Mouse (Mus musculus) forebrain, embryonic 16.5 days (tissue): Measurements from ENCODE around the gene Gad1. TPM values are rescaled to one million over a fixed set of nuclear protein-coding genes. Genes with fewer than 3 reads are reported as not detected.

ENCODE experiments used
- ATAC-seq: fragments of 200-750 bp; cut with Nextera tagmentation; 2 replicates; pipeline ENCODE4 v1.8.0; 2017; ENCODE audit warnings: mild to moderate bottlenecking, moderate library complexity
- H3K27ac ChIP-seq: fragments of 300-500 bp; sonication (generic); 2 replicates; pipeline ENCODE4 v1.5.1; 2014; ENCODE audit warnings: low read length, control low read depth
- H3K27me3 ChIP-seq: fragments of 300-500 bp; sonication (generic); replicated peaks from 2 replicates; pipeline ENCODE4 v1.6.1; 2014; ENCODE audit warnings: low read length; ENCODE audit not compliant: control insufficient read depth, insufficient read depth
- H3K36me3 ChIP-seq: fragments of 300-500 bp; sonication (generic); 2 replicates; pipeline ENCODE4 v1.6.1; 2014; ENCODE audit not compliant: control insufficient read depth, insufficient read depth
- H3K4me1 ChIP-seq: fragments of 300-500 bp; sonication (generic); replicated peaks from 2 replicates; pipeline ENCODE4 v1.6.1; 2014; ENCODE audit warnings: low read length; ENCODE audit not compliant: control insufficient read depth, insufficient read depth
- H3K4me2 ChIP-seq: fragments of 300-500 bp; sonication (generic); 2 replicates; pipeline ENCODE4 v1.6.1; 2014; ENCODE audit warnings: mild to moderate bottlenecking, low read length, control low read depth
- H3K4me3 ChIP-seq: fragments of 300-500 bp; sonication (generic); replicated peaks from 2 replicates; pipeline ENCODE4 v1.5.1; 2014; ENCODE audit warnings: mild to moderate bottlenecking, low read length, control low read depth
- H3K9ac ChIP-seq: fragments of 300-500 bp; sonication (generic); replicated peaks from 2 replicates; pipeline ENCODE4 v1.6.1; 2014; ENCODE audit warnings: low read depth, low read length, control low read depth
- H3K9me3 ChIP-seq: fragments of 300-500 bp; sonication (generic); 2 replicates; pipeline ENCODE4 v1.6.1; 2016; ENCODE audit warnings: low read length; ENCODE audit not compliant: control insufficient read depth
- WGBS: fragments of 180-500 bp; shearing (Covaris S2); extraction: QIAGEN DNeasy Blood & Tissue Kit; methylation state at CpG from one replicate; pipeline ENCODE4 v1.1.7; 2014; 5-methylcytosine and 5-hydroxymethylcytosine counted together
- polyA plus RNA-seq: library from polyadenylated mRNA; unstranded; fragments of >200 nt; fragmentation: Nextera tagmentation; extraction: Ambion mirVana; gene quantifications from 2 replicates; pipeline ENCODE4 v1.2.1, GENCODE M21; 2015

Gad1 gene
- polyA plus RNA-seq, 1 experiment from 2014 or later, result 96.0 TPM

DNA sequence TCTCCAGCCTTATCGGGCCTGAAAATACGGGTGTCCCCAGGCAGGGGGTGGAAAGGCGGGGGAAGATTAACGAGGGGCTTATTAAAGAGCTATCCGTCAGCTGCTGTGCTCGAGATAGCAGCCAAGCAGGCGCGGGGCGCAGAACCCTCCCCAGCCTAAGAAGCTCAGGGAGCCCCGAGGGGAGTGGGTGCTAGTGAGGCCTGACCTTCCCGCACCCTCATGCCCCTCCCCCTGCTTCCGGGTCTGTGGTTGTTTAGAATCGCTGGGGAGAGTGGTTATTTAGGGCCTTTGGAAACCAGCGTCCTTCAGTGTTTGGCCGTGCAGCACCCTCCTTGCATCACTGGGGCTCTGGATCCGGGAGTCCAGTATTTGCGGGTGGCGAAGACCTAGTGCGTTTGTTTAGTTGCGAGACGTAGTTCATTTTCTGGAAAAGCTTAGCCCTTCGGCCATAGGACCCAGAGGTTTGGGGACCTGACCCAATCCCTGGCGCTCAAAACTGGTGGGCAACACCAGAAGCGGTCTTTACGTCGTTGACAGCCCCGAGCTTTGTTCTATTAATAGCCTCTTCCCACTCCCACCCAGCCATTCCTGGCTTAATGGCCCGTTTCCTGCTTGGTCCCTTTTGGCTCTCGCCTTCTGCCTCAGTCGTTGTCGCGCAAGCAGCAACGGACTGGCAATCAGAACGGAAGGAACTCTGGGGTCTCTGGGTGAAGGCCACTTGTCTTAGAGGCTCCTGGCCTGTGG is 15.5 kb downstream of the Gad1 start:
- no peaks in the 10 kb centered on the region for H3K9me3 ChIP-seq
- WGBS, result under 1% methylated on average over 34 of the region's 34 CpGs
- peak overlapping the region; percentile 56 for H3K9ac ChIP-seq
- H3K36me3 ChIP-seq, result no peaks in the 10 kb centered on the region
- H3K27me3 ChIP-seq, result peaks cover 50% of the 10 kb centered on the region
- H3K27ac ChIP-seq, result peak overlapping the region; percentile 53
- H3K4me1 ChIP-seq, result peaks cover 29% of the 10 kb centered on the region
- peak overlapping the region; percentile 65 for H3K4me2 ChIP-seq
- peak; percentile 9; the same call in 1 of the 2 replicates for ATAC-seq
- H3K4me3 ChIP-seq, result peak overlapping the region; percentile 53

DNA sequence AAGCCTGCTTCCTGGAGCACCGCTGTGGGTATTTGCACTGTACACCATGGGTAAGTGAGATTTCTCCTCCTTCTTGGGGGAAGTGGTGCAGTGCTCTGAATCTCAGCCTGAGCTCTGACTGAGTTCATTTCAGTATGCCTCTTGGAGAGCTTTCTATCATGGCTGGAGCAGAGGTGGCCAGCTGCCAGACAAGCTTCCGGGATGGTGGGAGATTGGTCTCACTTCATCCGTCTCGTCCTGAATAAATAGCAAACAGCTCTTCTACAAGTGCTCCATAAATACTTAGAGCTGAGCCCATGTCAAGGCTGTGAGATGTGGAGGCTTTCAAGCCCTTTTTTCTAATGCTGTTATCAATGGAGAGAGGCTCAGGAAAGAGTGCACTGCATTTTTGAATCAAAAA is 18.8 kb downstream of the Gad1 start:
- Histone ChIP-seq H3K9ac (no peak overlapping the region), H3K36me3 (0 out of 2 replicates have a peak, but pooled peaks cover 3% of the 10 kb centered on the region), H3K4me2 (no peak overlapping the region), H3K4me3 (no peak overlapping the region), H3K4me1 (peaks cover 23% of the 10 kb centered on the region), H3K27ac (no peak overlapping the region), H3K9me3 (no peaks in the 10 kb centered on the region), H3K27me3 (peaks cover 35% of the 10 kb centered on the region)
- WGBS, result 69% methylated on average over 4 of the region's 4 CpGs
- ATAC-seq, result no peak

DNA sequence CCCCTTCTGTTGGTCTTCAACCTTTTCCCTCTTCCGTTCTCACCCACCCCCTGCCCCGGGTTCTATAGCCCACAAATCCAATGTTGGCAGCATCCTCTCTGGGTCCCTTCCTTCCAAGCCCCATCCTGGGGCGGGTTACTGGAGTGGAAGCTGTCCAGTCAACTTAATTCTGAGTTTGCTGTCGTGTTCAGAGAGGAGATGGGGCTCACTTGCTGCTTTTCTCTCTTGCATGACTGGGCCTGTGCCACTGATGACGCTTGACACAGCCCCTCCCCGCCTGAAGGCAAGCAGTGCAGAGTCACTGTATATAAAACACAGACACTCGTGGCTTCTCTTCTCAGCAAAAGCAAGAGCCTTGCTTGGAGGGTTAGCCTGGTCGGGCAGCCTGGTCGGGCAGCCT is 19.4 kb downstream of the Gad1 start:
- no peaks in the 10 kb centered on the region for H3K9me3 ChIP-seq

DNA sequence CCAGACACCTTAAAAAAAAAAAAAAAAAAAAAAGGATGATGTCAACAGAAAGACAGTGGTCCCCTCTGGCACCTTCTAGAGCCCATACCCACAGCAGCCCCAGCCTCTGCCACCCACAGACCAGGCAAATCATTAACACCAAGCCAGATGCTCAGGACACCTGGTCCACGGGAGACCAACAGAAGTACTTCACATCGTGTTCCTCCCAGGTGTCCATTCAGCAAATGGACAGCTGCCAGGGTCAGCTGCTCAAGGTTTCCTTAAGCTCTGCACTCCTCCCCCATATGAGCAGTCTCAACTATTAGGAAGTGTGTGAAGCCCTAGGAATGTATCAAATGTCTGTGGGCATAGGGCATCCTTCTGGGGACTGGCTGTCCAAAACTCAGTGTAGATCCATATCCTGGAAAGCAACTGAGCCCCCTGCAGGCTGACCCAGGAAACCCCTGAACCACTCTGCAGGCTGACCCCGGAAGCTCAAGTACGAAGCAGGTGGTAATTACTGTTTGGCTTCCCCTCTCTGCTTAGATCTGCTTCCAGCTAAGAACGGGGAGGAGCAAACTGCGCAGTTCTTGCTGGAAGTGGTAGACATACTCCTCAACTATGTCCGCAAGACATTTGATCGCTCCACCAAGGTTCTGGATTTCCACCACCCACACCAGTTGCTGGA is 20.8 kb downstream of the Gad1 start:
- no peak for ATAC-seq
- peaks cover 31% of the 10 kb centered on the region for H3K27me3 ChIP-seq

More for the DNA sequence above, 19.4 kb downstream of the Gad1 start:
- H3K4me2 ChIP-seq, result no peak overlapping the region
- ATAC-seq, result no peak
- H3K27ac ChIP-seq, result no peak overlapping the region
- 47% methylated on average over 9 of the region's 9 CpGs for WGBS
- H3K36me3 ChIP-seq, result 0 out of 2 replicates have a peak, but pooled peaks cover 3% of the 10 kb centered on the region
- H3K27me3 ChIP-seq, result peaks cover 31% of the 10 kb centered on the region
- H3K4me3 ChIP-seq, result no peak overlapping the region
- H3K9ac ChIP-seq, result no peak overlapping the region
- peaks cover 18% of the 10 kb centered on the region for H3K4me1 ChIP-seq

DNA sequence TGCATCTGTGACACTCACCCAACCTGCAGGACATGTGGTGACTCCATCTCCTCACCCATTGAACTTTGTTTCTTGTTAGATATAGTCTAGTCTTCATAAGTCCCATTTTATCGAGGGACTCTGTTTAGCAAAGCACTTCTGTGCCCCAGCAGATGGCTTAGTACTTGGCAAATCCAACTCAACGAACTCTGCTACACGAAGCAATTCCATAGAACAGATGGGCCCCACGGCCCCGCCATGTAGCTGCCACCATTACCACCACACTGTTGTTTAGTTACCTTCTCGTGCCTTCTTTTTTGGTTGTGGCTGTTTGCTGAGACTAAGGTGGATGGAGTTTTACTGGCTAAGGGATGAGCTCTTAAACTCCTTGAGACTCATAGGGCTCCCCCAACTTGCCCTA is 35.3 kb downstream of the Gad1 start:
- no peak overlapping the region for H3K4me3 ChIP-seq
- ATAC-seq, result no peak
- 80% methylated on average over 6 of the region's 6 CpGs for WGBS
- H3K27me3 ChIP-seq, result no peaks in the 10 kb centered on the region
- no peak overlapping the region for H3K4me2 ChIP-seq
- H3K9me3 ChIP-seq, result no peaks in the 10 kb centered on the region
- no peaks in the 10 kb centered on the region for H3K4me1 ChIP-seq
- H3K36me3 ChIP-seq, result peaks cover 7% of the 10 kb centered on the region; the same call in 1 of the 2 replicates
- no peak overlapping the region for H3K27ac ChIP-seq
- no peak overlapping the region for H3K9ac ChIP-seq

More for the DNA sequence above, 20.8 kb downstream of the Gad1 start:
- Histone ChIP-seq H3K4me1 (peaks cover 8% of the 10 kb centered on the region), H3K9me3 (no peaks in the 10 kb centered on the region), H3K9ac (no peak overlapping the region), H3K36me3 (0 out of 2 replicates have a peak, but pooled peaks cover 3% of the 10 kb centered on the region), H3K4me2 (no peak overlapping the region), H3K4me3 (no peak overlapping the region), H3K27ac (no peak overlapping the region)
- 73% methylated on average over 8 of the region's 8 CpGs for WGBS

DNA sequence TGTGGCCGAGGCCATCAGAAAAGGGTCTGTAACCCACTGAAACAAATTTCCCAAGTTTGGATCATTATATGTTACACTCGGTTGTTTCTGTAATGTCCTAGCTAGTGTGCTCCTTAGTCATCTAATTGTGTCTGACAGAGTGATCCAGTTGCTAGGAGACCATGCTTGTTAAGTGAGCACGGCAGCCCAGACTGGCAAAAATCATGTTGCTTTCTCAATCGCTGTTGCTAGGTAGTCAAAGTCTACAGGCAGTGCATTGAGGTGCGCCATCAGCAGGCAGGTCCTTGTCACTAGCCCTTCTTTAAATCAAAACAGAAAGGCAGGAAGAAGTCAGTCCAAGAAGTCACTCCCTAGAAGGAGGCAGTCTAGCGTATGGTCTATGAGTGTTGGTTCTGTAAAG is 39.6 kb downstream of the Gad1 start:
- no peak overlapping the region; the same call in 1 of the 2 replicates for H3K27ac ChIP-seq
- WGBS, result 44% methylated on average over 6 of the region's 6 CpGs
- H3K9ac ChIP-seq, result no peak overlapping the region
- peak; percentile 38; the same call in 1 of the 2 replicates for ATAC-seq
- H3K9me3 ChIP-seq, result no peaks in the 10 kb centered on the region
- no peak overlapping the region for H3K4me3 ChIP-seq
- peaks cover 5% of the 10 kb centered on the region; the same call in 1 of the 2 replicates for H3K36me3 ChIP-seq
- no peak overlapping the region for H3K4me2 ChIP-seq
- H3K27me3 ChIP-seq, result no peaks in the 10 kb centered on the region
- H3K4me1 ChIP-seq, result no peaks in the 10 kb centered on the region

DNA sequence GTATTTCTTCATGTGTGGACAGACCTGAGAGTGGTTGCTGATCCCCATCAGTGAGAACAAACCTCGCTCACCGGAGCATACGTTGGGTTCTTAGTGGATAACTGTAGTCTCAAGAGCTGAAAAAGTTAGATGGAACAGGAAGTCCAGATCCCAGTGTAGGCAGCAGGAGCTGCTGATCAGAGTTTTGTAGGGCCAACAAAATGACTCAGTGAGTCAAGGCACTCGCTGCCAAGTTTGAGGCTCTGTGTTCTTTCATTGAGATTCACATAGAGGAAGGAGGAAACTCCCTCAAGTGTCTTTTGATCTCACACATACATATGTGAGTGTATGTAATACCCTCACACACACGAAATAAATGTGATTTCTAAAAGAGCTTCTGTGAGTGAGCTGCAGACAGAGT is 40.8 kb downstream of the Gad1 start:
- H3K9ac ChIP-seq, result no peak overlapping the region
- no peak for ATAC-seq
- H3K9me3 ChIP-seq, result no peaks in the 10 kb centered on the region
- WGBS, result 84% methylated on average over 5 of the region's 5 CpGs
- no peaks in the 10 kb centered on the region for H3K4me1 ChIP-seq
- no peak overlapping the region for H3K4me2 ChIP-seq
- no peak overlapping the region for H3K27ac ChIP-seq
- H3K4me3 ChIP-seq, result no peak overlapping the region
- H3K36me3 ChIP-seq, result peaks cover 8% of the 10 kb centered on the region; the same call in 1 of the 2 replicates
- no peaks in the 10 kb centered on the region for H3K27me3 ChIP-seq

DNA sequence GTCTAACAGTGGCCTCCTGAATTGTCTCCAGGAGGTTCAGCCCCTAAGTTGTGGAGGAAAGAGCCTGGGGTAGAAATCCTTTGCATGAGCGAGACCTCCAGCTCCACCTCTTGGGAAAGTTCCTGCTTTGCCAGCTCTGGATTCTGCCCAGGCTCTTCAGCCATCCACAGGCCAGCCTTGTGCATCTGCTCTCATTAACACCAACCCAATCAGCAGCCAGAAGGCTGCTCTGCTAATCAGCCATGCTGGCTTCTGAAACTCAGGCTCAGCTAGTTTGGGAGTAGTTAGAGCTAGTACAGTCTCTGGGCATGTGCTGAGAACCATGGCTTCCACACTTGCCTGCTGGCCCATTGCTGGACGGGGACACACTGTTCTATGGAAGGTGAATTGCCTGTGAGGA is 43.0 kb downstream of the Gad1 start:
- H3K9ac ChIP-seq, result no peak overlapping the region
- no peak overlapping the region for H3K27ac ChIP-seq

DNA sequence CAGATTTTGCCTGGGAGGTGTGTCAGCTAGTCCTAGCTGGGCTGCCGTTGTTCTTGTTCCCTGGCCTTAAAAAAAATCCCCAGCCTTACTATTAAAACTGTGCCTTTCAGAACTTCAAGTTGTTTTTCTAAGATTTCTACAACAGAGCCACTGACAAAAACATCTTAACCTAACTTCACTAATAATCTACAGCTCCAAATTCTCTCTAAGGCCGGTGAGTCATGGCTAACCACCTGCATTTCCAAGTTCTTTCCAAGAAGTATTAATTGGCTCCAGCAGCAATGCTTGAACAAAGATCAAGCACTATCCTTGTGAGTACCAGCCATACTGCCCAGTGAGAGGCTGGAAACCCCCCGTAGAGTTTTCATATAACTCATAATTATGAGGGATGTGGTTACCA is 56.9 kb downstream of the Gad1 start:
- Histone ChIP-seq H3K36me3 (no peaks in the 10 kb centered on the region), H3K4me1 (no peaks in the 10 kb centered on the region), H3K9me3 (no peaks in the 10 kb centered on the region), H3K27ac (no peak overlapping the region), H3K9ac (no peak overlapping the region), H3K4me2 (no peak overlapping the region), H3K4me3 (no peak overlapping the region), H3K27me3 (no peaks in the 10 kb centered on the region)
- 50% methylated on average over 3 of the region's 3 CpGs for WGBS
- no peak for ATAC-seq

More for the DNA sequence above, 43.0 kb downstream of the Gad1 start:
- Histone ChIP-seq H3K4me2 (no peak overlapping the region), H3K9me3 (no peaks in the 10 kb centered on the region), H3K4me1 (no peaks in the 10 kb centered on the region), H3K4me3 (no peak overlapping the region), H3K27me3 (no peaks in the 10 kb centered on the region), H3K36me3 (peaks cover 14% of the 10 kb centered on the region)
- peak; percentile 31; the same call in 1 of the 2 replicates for ATAC-seq
- 73% methylated on average over 2 of the region's 2 CpGs for WGBS
